Mouse (Mus musculus) adrenal gland, adult 18-20 months (tissue): Measurements from ENCODE around the gene Gm26938. TPM values are rescaled to one million over a fixed set of nuclear protein-coding genes. Genes with fewer than 3 reads are reported as not detected.

ENCODE experiments used
- DNase-seq, 2 experiments: peaks; one replicate each; pipeline ENCODE4 v3.0.0; 2021 to 2022; ENCODE audit warnings: low spot score in 2 of 2
- total RNA-seq, 2 experiments: library from RNA; stranded (reverse); gene quantifications; 1 replicate in 1 of 2; 2 replicates in 1 of 2; pipeline ENCODE4 v1.2.3; 2021

The Gm26938 gene
- total RNA-seq, 2 experiments from 2014 or later = not detected

DNA sequence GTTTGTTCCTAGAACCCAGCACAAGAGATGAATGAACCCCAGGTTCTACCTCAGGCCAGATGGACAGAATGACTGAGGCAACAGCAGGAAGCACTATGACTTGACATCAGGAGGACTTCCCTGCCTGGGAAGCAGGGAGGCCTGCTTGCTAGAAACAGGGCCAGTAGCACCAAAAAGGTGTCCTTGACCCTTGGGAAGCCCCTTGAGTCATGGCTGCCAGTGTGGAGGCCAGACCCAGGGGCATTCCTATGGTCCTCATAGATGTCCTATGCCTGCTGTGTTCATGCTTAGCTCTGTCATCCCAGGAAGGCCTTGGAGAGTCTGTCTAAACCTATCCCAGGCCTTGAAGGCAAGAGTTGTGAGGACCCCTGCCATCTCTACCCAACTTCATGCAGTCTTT lies 9.8 kb downstream of the Gm26938 start:
- DNase-seq = no peak

DNA sequence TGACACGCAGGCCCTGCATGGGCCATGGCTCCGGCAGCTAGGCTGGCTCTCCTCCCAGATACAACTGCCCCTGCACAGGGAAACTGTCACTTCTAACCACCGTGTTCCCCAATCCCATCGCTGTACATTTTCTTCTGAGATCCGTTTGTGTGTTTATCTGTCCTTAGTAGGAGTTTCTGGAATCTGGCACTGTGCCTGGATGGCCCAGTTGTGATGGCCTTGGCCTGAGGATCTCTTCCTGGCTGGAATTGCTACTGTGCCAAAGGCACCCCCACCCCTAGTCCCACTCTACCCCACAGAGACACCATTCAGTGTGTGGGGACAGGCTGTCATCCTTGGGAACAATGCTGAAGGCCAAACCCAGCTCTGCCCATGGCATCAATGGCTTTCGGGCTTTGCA lies 10.2 kb downstream of the Gm26938 start:
- peak in 1 of 2 experiments; percentile 12 for DNase-seq

DNA sequence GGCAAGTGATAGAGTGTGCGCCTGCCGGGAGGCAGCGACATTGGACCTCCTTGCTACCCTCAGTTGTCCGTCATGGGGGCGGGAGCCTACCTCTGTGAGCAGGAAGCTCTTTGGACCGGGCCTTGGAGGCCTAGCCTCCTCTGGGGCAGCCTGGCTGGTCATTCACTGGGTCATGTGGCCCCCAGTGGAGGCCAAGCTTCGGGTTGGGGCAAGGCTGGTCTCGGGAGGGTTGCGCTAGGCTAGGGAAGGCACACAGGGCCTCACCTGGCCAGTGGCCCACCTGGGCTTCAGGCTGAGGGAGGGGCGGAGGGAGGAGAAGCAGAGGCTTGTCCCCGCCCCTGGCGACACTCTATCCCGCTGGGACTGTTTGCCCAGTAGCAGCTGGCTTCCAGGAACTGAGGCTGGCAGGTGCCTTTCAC lies 12.2 kb downstream of the Gm26938 start:
- DNase-seq = no peak

DNA sequence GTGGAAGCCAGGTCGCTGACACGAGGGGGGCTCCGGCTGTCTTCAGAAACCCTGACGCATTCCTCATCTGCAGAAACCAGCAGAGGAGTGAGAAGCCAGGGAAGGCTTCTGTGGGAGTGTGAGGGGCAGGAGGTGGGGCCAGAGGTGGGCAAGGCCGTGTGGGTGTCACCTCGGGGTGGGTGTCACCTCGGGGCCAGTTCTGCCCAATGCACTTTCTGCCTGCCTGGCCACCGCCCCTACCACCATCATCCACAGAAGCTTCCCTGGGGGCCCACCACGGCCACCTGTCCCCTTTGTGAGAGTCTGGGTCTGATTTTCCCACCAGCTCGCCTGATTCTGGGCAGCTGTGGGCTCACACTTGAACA lies 13.1 kb downstream of the Gm26938 start:
- DNase-seq = no peak

DNA sequence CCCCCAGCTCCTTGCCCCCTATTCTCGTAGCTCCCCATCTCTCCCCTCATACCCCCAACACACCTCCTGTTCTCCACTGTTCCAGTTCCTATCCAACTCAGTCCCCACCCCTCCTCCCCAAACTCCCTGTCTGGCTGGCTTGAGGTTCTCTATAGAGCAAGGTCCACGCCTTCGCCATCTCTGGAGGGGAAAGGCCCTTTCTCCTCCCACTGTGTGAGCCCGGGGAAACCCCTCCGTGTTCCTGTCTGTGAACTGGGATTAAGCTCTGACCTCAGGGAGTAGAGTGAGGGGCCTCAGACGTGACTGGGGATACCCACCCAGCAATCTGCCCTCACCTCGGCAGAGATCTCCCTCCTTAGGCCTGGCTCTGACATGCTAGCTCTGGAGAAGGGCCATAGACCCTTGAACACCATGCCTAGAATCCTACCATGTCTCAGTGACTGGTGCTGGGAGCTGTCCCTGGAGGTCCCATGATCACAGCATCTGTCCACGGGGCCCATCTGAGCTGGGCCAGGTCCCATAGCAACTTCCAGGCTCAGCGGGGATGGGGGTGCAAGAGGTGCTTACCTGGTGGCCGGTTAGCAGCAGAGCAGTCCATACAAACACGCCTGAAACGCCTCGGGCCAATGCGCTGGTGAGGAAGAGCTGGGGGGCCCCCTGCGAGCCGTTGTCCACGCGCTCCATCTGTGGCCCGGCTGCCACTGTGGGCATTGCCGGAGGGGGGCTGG lies 13.6 kb downstream of the Gm26938 start:
- DNase-seq = no peak

DNA sequence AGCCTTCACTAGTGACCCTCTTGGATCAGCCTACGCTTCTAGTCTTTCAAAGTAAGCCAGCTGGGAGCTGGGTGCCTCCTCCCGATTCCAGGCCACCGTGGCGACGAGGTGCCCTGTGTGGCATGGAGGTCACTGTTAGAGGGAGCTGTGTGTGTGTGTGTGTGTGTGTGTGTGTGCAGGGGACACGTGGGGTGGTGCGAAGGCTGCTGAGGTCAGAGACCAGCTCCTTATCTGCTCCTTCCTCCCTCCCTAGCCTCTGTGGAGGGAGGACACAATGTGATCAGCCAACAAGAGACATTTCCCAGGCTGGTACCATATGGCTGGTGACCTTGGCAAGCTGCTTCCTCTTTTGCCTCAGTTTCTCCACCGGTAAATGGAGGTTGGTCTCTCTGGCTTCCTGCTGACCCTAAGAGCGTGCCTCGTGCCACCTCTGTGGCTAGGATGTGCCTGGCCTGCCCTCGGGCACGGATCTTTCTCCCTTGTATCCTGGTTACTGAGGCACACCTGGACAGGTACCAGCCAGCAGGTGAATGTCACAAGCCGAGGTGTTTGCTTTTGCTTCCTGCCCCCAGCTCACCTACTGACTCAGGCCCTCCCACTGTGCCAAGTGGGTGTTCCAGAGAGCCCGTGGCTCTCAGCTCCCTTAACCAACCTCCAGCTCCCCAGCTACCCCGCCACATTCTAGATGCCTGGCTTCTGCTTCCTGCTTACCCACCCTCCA lies 14.4 kb downstream of the Gm26938 start:
- DNase-seq = no peak

DNA sequence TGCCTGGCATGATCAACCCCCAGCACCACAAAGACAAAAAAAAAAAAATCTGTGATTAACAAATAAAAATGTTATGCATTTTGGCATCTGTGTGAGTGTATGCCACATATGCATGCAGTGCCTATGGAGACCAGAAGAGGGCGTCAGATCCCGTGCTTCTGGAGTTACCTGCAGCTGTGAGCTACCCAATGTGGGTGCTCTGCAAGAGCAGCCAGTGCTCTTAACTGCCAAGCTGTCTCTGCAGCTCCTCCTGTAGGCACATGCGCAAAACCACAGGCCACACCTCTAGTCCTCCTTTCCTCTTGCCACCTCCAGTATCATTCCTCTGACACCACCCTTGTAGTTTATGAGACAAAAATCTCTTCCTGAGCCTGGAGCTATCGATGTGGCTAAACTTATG lies 16.8 kb downstream of the Gm26938 start:
- no peak for DNase-seq

DNA sequence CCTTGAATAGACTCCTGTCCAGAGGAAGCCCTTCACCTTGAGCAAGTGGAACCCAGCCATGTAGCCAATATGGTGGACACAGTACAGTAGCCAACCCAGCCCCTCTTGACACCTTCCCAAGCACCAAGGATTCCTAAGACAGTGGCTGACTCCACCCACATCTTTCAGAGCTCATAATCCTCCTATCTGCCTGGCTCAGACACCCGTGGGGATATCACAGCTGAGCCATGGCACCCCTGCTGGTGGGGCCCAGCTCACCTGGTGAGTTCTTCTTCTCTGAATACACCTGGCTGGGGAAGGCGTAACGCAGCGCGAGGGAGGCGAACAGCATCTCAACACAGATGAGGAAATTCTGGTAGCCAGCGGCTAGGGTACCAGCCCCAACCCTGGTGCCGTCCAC lies 20.3 kb downstream of the Gm26938 start:
- no peak for DNase-seq

DNA sequence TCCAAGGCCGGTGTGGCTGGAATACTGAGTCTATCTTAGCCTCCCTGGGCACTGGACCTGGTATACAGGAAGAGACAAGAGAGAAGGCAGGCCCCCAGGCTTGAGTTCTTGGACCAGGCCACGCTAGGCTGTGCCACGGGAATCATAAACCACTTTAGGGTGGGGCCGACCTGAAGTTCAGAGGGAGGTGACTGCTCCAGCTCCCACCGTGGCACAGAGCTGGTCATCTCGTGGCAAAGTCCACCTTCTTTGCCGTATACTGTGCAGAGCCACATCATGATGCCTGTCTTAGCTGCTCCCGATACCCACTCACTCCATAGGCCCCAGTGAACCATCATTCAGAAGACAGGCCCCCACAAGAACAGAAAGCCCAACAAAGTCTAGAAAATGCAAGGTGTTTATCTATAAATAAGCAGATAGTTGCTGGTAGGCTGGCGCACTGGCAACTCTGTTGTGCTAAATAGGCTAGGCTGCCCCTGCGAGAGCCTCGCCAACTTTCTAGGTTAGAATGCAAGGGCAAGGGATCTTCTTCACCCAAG lies 21.6 kb downstream of the Gm26938 start:
- no peak for DNase-seq

DNA sequence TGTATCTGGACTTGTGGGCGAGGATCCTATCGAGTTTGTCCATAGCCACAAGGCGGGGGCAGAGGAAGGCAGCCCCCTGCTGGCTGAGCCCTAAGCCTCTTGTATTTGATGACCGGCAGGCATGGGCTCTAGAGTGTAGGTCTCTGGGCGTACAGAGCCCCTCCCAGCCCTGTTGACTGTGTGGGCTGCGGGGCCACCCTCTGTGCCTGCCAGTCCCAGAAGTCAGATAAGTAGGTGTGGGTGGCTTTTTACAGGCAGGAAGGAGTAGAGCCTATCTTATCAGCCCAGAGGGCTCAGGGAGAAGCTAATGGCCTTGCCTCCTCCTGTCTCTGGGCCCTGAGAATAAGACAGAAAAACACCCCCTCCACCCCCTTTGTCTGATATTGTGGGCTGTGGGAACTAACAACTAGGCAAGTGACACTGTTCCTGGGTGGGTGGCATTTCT lies 22.1 kb downstream of the Gm26938 start:
- no peak for DNase-seq

DNA sequence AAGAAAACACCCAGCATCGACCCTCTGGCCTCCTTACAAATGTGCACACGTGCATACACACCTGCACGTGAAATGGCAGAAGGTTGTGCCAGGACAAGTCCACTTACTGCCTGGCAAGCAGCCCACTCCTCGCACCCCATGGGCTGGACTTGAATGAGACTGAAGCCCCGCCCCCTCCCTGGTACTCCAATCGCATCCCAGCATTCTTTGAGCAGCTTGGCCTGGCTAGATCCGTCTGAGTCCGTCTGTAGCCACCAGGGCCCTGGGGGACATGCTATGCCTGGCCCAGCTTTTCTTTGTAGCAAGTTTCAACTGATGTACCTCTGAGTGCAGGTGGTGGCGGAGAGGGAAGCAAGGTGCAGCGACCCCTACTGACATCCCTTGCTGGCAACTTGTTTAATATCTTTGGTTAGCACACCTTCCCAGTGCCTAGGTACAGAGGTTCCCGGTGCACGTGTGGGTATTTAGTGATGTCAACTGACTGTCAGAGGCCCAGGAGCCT lies 22.6 kb downstream of the Gm26938 start:
- no peak for DNase-seq

DNA sequence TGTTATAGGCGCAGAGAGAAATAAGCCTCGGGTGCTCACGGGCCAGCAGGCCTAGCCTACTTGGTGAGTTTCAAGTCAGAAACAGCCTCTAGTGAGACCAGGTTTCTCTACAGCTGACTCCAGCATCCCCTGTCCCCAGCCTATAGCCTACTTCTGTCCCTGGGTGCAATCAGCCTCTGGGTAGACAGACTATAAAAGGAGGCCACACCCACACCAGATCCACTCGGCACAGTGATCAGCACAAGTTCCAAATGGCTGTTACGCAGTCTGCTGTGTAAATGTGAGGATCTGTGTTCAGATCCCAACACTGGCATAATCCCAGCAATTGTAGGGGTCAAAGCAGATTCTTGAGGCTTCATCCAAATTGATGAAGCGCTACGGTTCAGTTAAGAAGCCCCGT lies 23.0 kb downstream of the Gm26938 start:
- DNase-seq = no peak

DNA sequence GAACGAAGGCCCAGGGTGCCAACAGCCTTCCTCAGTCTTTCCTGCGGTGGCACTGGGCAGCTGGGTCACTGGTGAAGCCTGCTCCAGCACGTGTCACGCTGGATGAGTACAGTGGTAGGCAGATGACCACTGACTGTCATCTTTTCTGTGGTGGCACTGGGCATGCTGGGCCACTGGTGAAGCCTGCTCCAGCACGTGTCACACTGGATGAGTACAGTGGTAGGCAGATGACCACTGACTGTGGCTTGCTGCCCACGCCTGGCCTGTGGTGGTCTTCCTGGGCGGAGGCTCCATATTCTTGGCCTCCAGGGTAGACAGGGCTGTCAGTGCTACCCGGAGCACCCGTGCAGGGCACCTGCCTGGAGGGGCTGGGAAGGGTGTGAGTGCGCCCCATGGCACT lies 24.3 kb downstream of the Gm26938 start:
- no peak for DNase-seq

DNA sequence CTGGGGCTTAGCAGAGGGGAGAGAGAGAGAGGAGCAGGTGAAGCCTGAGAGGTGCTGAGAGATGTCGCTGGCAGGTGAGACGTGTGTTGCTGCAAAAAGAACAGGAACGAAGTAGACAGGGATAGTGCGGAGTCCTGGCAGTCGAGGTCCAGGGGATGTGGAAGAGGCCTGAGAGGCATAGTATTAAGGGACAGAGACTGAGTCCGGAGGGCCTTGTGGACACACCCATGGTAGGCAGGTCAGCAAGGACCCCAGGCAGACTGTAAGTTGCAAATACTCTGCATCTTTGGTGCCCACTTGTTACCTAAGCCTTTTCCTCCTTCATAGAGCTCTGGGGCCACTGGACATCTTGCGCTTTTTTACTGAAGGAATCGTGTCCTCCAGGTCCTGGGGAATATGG lies 25.0 kb downstream of the Gm26938 start:
- no peak for DNase-seq

DNA sequence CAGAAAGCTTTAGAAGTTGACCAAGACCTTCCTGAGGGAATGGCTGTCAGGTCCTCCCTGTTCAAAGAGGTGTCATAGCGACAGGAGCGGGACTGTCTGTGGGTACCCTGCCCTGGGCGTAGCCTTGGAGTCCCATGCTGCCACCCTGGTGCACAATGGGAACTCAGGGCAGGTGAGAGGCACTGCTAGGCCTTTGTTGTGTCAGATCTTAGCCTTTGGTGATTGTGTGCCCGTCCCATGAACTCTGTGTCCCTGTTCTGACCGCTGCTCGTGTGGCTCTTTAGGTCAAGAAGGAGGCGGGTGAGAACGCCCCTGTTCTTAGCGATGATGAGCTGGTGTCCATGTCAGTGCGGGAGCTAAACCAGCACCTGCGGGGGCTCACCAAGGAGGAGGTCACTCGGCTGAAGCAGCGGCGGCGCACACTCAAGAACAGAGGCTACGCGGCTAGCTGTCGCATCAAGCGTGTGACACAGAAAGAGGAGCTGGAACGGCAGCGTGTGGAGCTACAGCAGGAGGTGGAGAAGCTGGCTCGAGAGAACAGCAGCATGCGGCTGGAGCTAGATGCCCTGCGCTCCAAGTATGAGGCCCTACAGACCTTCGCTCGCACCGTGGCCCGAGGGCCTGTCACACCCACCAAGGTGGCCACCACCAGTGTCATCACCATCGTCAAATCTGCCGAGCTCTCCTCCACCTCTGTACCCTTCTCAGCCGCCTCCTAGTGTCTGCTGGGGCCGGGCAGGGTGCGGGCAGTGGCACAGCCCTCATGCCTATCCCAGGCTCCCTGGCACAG lies 26.2 kb downstream of the Gm26938 start:
- DNase-seq = no peak

DNA sequence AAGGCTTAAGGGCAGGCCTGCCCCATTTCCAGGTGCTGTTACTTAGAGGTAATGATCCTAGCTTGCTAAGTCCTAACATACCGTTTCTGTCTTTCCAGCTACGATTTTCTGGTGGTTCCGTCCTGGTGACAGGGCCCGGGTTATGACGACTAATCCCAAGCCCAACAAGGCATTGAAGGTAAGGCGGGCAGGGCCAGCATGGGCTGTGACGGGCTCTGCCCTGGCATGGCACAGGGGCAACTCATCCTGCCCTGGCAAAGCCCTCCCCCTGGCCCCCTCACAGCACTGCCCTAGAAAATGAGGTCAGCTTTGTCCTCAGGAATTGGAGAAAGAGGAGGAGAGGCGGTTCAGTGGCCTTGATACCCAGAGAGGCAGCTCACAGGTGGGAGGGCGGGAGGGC lies 27.2 kb downstream of the Gm26938 start:
- DNase-seq = no peak

DNA sequence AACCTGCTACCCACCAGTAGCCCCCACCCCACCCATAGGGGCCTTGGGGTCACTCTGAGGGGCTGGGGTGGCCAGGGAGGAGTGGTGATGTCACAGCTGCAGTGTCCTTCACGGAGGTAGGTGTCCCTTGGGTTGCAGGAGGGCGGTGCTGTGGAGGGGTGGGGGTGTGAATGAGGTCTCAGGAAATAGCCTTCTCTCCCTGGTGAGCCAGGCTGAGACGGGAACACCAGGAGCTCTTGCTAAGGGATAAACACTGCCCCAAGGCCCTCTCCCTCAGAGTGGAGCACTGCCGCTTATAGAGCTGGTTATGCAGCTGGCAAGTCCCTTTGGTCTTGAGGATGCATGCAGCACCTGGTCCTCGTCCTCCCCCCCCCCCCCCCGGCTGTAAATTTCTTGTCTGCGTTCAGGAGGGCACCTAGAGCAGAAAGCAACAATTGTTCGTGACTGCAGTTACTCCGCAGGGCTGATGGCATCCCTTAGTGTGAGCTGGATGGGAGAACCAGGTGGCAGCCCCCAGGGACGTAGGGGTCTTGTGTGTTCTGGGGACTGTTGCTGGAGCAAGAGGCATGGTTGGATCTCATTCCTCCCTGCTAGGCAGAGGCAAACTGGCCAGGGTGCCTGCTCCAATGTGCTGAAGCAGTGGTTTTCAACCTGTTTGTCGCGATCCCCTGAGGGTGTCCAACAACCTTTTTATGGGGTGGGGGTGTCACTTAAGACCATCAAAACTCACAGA lies 27.9 kb downstream of the Gm26938 start:
- DNase-seq = no peak

DNA sequence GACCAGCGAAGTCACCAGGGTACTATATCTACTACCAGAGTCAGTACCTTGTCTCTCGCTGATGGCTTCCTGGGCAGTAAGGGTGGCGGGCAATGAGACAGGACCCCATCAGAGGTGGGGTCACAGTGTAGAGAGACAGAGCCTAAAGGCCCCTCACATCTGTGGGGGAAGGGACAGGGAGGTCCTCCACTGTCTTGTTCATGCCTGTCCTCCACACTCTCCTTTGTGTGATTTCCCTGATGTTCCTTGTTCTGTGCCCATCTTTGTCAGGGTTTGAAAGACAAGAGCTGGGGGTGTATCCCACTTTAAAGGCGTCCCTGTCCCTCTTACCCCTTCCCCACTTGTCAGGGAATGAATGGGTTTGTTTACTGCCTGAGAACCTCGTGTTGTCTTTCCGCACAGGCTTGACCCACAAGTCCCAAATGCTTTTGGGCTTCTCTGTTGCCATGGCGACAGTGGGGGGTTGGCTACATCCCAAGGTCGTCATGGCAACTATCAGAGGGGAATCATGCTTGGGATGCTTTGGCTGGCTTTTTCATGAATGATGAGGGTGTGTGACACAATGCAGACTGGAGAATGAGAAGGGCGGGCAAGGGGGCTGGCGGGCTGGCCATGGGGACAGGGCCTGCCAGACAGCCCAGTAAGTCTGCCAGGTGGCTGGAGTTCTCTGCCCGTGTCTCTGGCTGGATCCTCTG lies 28.6 kb downstream of the Gm26938 start:
- DNase-seq = peak; percentile 87 to 92

DNA sequence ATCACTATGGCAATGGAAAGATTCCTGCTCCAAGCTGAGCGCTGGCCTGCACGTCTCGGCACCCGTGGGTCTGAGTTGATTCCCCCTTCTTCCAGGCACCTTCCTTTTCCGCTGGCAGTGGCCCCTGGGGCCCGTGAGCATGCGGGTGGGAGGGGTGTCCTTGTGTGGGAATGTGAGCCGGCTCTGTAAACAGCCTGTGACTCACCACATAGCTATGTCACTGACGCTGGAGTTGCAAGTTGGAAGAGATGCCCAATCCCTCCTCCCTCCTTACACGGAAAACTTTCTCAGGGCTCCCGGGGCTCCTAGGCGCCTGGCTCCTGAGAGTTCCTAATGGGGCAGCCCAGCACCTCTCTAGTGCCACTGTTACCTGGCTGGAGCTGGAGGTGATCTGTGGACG lies 29.3 kb downstream of the Gm26938 start:
- peak; percentile 74 to 81 for DNase-seq

DNA sequence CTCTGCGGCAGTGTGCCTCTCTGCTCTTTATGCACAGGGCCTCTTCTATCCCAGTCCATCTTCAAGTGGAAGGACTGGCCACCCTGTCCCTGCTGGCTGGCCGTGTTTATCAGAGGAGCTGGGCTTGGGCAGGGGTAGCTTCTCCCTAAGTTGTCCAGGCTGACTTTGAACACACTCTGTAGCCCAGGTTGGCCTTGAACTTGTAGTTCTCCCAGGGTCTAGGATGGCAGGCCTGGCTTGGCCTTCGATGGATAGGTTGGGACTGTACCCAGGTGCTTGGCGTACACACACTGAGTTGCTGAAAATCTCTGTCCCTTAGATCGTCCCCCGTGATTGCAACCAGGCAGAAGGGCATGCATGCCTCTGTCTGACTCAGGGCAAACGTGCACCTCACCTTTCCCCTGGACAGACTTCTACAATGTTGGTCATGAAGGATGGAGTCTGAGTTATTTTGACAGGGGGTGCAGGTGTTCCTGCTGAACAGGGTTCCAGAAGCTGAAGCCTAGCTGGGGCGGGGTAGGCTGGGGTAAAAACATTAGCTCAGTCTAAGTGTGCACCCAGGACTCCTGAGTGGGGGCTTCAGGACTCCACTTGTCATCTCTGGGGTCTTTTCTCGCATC lies 30.1 kb downstream of the Gm26938 start:
- DNase-seq = peak in 1 of 2 experiments; percentile 28
